Mouse (Mus musculus): ENCODE measurements around the gene Mrpl48.
A peak's percentile ranks its signal among the peaks of the same experiment; 100 is the strongest.

The Mrpl48 gene

GRCm38 (mm10) chr7:100608130-100608741, at the start of gene Mrpl48:
Gene Mrpl48 (minus strand): TSS chr7:100608301.
- DNase-seq (ENCODE audit: low read depth in 1 of 2, low spot score in 2 of 2), result no peak

GRCm38 (mm10) chr7:100656739-100657138, 48.6 kb upstream of the Mrpl48 start:
- no peak for DNase-seq (ENCODE audit: low read depth in 1 of 2, low spot score in 2 of 2)

- no peak for DNase-seq (ENCODE audit: low read depth in 1 of 2, low spot score in 2 of 2)
Observed at GRCm38 (mm10) chr7:100654441-100654840, 46.3 kb upstream of the Mrpl48 start.

- no peak for DNase-seq (ENCODE audit: low read depth in 1 of 2, low spot score in 2 of 2)
Observed at GRCm38 (mm10) chr7:100653480-100654266, 45.6 kb upstream of the Mrpl48 start.

GRCm38 (mm10) chr7:100651011-100651410, 42.9 kb upstream of the Mrpl48 start:
- no peak for DNase-seq (ENCODE audit: low read depth in 1 of 2, low spot score in 2 of 2)

- no peak for DNase-seq (ENCODE audit: low read depth in 1 of 2, low spot score in 2 of 2)
Observed at GRCm38 (mm10) chr7:100650421-100650820, 42.3 kb upstream of the Mrpl48 start.

GRCm38 (mm10) chr7:100649826-100650225, 41.7 kb upstream of the Mrpl48 start:
- DNase-seq (ENCODE audit: low read depth in 1 of 2, low spot score in 2 of 2), result no peak

GRCm38 (mm10) chr7:100649095-100649494, 41.0 kb upstream of the Mrpl48 start:
- no peak for DNase-seq (ENCODE audit: low read depth in 1 of 2, low spot score in 2 of 2)

GRCm38 (mm10) chr7:100645147-100645546, 37.0 kb upstream of the Mrpl48 start:
- peak in 1 of 2 experiments; percentile 41 for DNase-seq (ENCODE audit: low read depth in 1 of 2, low spot score in 2 of 2)

GRCm38 (mm10) chr7:100642413-100642812, 34.3 kb upstream of the Mrpl48 start:
- no peak for DNase-seq (ENCODE audit: low read depth in 1 of 2, low spot score in 2 of 2)

GRCm38 (mm10) chr7:100637657-100638056, 29.6 kb upstream of the Mrpl48 start:
- no peak for DNase-seq (ENCODE audit: low read depth in 1 of 2, low spot score in 2 of 2)

GRCm38 (mm10) chr7:100624538-100624937, 16.4 kb upstream of the Mrpl48 start:
- no peak for DNase-seq (ENCODE audit: low read depth in 1 of 2, low spot score in 2 of 2)

- DNase-seq (ENCODE audit: low read depth in 1 of 2, low spot score in 2 of 2), result no peak
Observed at GRCm38 (mm10) chr7:100622277-100622676, 14.2 kb upstream of the Mrpl48 start.

- no peak for DNase-seq (ENCODE audit: low read depth in 1 of 2, low spot score in 2 of 2)
Observed at GRCm38 (mm10) chr7:100616121-100616857, 8.2 kb upstream of the Mrpl48 start.

- DNase-seq (ENCODE audit: low read depth in 1 of 2, low spot score in 2 of 2), result no peak
Observed at GRCm38 (mm10) chr7:100608910-100609309, 809 bp upstream of the Mrpl48 start.

- DNase-seq (ENCODE audit: low read depth in 1 of 2, low spot score in 2 of 2), result peak; percentile 88 to 90
Observed at GRCm38 (mm10) chr7:100607214-100608129, 629 bp downstream of the Mrpl48 start, which contains the start of gene Rab6a. Gene Rab6a (plus strand): TSS chr7:100607410.

- DNase-seq (ENCODE audit: low read depth in 1 of 2, low spot score in 2 of 2), result no peak
Observed at GRCm38 (mm10) chr7:100600211-100600610, 7.9 kb downstream of the Mrpl48 start.

- DNase-seq (ENCODE audit: low read depth in 1 of 2, low spot score in 2 of 2), result no peak
Observed at GRCm38 (mm10) chr7:100593349-100593748, 14.8 kb downstream of the Mrpl48 start.

GRCm38 (mm10) chr7:100591522-100591852, 16.6 kb downstream of the Mrpl48 start:
- DNase-seq (ENCODE audit: low read depth in 1 of 2, low spot score in 2 of 2), result no peak

GRCm38 (mm10) chr7:100590845-100591521, 17.1 kb downstream of the Mrpl48 start:
- peak; percentile 54 to 73 for DNase-seq (ENCODE audit: low read depth in 1 of 2, low spot score in 2 of 2)
